Mouse (Mus musculus) lung, adult 18-20 months (tissue): ENCODE measurements around the gene Scn9a.

Experiments used
- DNase-seq, 2 experiments: peaks; one replicate each; pipeline ENCODE4 v3.0.0; 2022; ENCODE audit warnings: mixed read lengths in 2 of 2

Gene Scn9a

GRCm38 (mm10) chr2:66634580-66635359 is at the start of gene Scn9a:
Gene Scn9a, minus strand, starts transcription at chr2:66634962.
- no peak for DNase-seq

GRCm38 (mm10) chr2:66661988-66662387 is 27.2 kb upstream of the Scn9a start:
- no peak for DNase-seq

- DNase-seq: no peak
Measured at GRCm38 (mm10) chr2:66656430-66656829, 21.7 kb upstream of the Scn9a start.

- no peak for DNase-seq
Measured at GRCm38 (mm10) chr2:66655431-66655830, 20.7 kb upstream of the Scn9a start.

GRCm38 (mm10) chr2:66644384-66644783 is 9.6 kb upstream of the Scn9a start:
- no peak for DNase-seq

- DNase-seq: no peak
Measured at GRCm38 (mm10) chr2:66632728-66633127, 2.0 kb downstream of the Scn9a start.

GRCm38 (mm10) chr2:66611091-66611490 is 23.7 kb downstream of the Scn9a start:
- no peak for DNase-seq

- no peak for DNase-seq
Measured at GRCm38 (mm10) chr2:66597313-66597712, 37.4 kb downstream of the Scn9a start.

GRCm38 (mm10) chr2:66596145-66596544 is 38.6 kb downstream of the Scn9a start:
- no peak for DNase-seq

- no peak for DNase-seq
Measured at GRCm38 (mm10) chr2:66590151-66590550, 44.6 kb downstream of the Scn9a start.

GRCm38 (mm10) chr2:66580026-66580808 is 54.5 kb downstream of the Scn9a start:
- no peak for DNase-seq

GRCm38 (mm10) chr2:66548254-66548653 is 86.5 kb downstream of the Scn9a start:
- DNase-seq: no peak

- no peak for DNase-seq
Measured at GRCm38 (mm10) chr2:66519966-66520365, 114.8 kb downstream of the Scn9a start.

- DNase-seq: no peak
Measured at GRCm38 (mm10) chr2:66511424-66511823, 123.3 kb downstream of the Scn9a start.

GRCm38 (mm10) chr2:66508032-66508431 is 126.7 kb downstream of the Scn9a start:
- no peak for DNase-seq

- no peak for DNase-seq
Measured at GRCm38 (mm10) chr2:66507616-66508015, 127.1 kb downstream of the Scn9a start.

GRCm38 (mm10) chr2:66502158-66502557 is 132.6 kb downstream of the Scn9a start:
- DNase-seq: no peak

- no peak for DNase-seq
Measured at GRCm38 (mm10) chr2:66494556-66494955, 140.2 kb downstream of the Scn9a start.

- no peak for DNase-seq
Measured at GRCm38 (mm10) chr2:66478395-66478794, 156.4 kb downstream of the Scn9a start.

GRCm38 (mm10) chr2:66473181-66473822 is 161.5 kb downstream of the Scn9a start:
- DNase-seq: no peak

- DNase-seq: no peak
Measured at GRCm38 (mm10) chr2:66465484-66465883, 169.3 kb downstream of the Scn9a start.

GRCm38 (mm10) chr2:66464874-66465458 is 169.8 kb downstream of the Scn9a start:
- no peak for DNase-seq

GRCm38 (mm10) chr2:66463916-66464315 is 170.8 kb downstream of the Scn9a start:
- no peak for DNase-seq
